Mouse (Mus musculus): Measurements from ENCODE around the gene Olfr721-ps1. TPM values are rescaled to one million over a fixed set of nuclear protein-coding genes. Genes with fewer than 3 reads are reported as not detected.

The Olfr721-ps1 gene
- polyA plus RNA-seq, 1 experiment from 2014 or later = not detected

Other genes with a start within 250 kb of the Olfr721-ps1 start
- not detected in 2 replicates for gene Olfr720, start 214.5 kb upstream of the Olfr721-ps1 start, polyA plus RNA-seq (2015; fragmentation: Nextera tagmentation; extraction: Ambion mirVana)
- gene Olfr31, start 78.5 kb upstream of the Olfr721-ps1 start, polyA plus RNA-seq (2015; fragmentation: Nextera tagmentation; extraction: Ambion mirVana) = not detected in 2 replicates
- 1.8 and 2.7 TPM in 2 replicates for gene Il3ra, start 55.0 kb upstream of the Olfr721-ps1 start, polyA plus RNA-seq (2015; fragmentation: Nextera tagmentation; extraction: Ambion mirVana)